Mouse (Mus musculus): ENCODE data around the gene Evl.

Gene Evl

DNA sequence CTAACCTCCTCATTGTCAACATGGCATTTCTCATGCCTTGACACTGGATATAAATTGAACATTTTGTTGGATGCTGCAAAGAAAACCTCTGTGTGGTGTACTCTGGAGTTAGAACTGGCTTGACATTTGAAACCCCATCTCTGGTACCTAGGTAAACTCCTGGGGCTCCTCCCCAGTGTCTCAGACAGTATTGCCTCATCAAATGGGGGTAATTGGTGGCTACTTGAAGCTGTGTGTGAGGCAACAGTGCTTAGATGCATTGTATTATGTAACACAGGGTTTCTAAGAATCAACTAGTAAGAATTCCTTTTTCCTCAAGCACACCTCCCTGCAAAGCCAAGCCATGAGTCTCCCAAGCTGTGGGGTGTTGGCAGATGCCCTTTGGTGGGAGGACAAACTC, 93.3 kb downstream of the Evl start:
- DNase-seq (ENCODE audit: extremely low read depth, low read depth), result no peak

DNA sequence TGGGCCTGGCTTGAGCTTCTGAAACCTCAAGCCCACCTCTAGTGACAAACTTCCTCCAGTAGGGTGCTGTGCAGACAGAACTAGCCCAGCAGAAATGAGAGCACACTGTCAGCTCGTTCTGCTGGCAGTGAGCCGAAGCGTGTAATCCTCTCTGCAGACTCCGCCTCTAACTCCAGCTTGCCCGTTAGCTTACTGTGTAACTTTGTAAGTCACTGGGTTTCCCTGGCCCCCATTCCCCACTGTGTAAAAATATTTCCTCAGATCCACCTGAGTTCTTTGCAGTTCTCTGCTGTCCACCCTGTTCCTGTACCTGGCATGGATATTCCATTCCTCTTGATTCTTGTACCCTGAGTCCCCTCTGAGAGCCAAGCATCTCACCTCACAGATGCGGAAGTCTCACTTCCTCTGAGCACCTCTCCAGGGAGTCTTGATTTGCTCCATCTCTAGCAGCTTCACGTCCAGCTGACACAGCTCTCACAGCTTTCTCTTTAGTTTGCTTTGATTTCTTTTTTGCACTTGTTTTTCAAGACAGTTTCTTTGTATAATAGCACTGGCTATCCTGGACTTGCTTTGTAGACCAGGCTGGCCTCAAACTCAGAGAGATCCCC, 96.6 kb downstream of the Evl start:
- DNase-seq (ENCODE audit: extremely low read depth, low read depth), result no peak

DNA sequence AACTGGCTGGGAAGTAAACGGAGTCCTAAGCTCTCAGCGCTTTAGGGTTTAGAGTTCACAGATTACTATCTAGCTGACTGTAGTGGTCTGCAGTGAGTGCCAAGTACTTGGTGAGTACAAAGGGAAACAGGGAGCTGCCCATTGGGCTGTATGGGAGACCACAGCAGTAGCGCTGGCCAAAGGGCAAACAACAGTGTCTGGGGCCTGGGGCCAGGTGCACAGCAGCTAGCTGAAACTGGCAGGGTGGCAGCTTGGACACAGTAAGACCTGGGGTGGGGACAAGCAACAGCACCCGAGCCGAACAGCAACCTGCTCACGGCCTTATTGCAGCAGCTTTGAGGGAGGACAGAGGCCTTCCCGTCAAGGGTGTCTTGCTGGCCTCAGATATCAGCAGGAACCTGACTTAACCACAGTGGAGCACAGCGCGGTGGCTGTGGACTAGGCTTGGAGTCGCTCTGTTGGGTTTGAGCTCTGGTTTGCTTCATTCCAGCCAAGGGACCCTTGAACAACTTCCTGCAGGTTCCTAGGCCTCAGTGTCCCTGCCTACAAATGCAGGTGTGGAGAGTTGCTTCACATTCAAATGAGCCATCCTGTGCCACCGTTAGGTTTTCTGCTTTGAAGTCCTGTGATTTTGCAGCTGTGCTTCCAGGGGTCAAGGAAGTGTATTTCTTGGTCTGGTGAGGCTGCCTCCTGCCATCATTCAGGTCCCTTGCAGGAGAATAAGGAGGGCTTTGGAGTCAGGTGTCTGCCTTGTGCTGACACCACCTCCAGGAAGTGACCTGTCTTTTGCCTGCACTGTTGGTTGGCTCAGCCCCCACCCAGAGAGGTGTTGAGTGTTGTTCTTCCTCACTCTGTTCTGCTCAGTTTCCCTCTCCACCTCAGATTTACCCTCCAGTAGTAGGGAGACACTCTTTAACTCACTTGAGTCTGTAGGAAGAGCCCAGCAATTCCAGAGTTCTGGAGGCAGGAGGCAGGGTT, 99.1 kb downstream of the Evl start:
- DNase-seq (ENCODE audit: extremely low read depth, low read depth), result no peak

DNA sequence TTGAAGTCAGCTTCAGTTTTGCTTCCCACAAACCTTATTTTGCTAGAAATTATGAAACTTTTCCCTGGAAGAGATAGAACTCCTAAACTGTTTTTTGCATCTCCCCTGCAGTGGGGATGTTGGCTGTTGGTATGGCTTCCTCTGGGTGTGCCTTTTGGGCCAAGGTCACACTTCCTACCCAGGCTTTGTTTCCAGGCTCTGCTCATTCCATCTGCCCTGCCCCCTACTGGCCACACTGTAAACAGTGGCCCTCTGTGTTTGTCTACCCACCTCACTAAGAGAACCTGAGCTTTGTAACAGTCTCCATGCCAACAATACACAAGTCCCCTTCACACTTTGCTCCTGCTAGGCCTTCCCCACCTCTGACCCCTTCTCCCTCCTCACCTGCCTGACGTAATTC, 102.8 kb downstream of the Evl start:
- no peak for DNase-seq (ENCODE audit: extremely low read depth, low read depth)

DNA sequence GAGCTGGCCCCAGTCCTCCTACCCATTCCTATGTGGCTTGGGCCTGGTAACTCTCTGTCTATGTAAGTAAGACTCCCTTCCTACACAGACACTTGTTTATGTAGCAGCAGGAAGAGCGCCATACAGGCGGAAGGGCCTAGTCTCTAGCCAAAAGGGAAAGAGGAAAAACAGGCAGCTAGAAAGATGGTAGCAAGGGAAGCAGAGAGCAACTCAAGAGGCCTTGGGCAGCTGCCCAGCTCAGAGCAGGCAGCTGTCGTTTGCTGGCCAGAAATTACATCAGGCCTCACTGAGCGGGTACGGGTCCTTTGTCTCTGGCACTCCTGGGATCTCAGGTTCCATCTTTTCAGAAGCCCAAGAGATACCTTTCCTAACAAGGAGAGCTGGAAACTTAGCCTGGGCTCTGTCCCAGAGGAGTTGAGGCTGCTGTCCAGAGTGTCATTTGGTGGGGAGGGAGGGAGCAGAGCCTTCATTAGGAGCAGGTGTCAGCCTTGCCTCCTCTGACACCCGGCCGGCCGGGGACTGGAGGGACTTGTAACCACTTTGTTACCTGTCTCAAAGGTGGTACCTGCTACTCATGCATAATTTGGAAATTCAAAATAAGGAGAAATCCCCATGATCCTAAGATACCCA, 114.2 kb downstream of the Evl start:
- no peak for DNase-seq (ENCODE audit: extremely low read depth, low read depth)

DNA sequence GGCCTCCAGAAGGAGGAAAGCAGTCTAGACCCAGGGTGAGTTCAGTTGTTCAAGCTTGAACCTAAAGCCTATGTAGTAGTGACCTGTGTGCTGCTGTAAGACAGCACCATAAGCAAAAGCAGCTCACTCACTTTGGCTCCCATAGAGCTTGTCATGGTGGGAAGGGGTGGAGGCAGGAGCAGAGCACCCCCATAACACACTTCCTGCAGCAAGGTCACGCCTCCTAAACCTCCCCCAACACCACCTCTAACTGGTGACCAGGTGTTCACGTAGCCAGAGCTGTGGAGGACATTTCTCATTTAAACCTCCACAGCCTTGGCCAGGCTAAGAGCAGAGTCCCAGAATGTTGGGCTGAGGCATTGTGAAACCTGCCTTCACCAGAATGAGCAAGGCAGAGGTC, 117.0 kb downstream of the Evl start:
- DNase-seq (ENCODE audit: extremely low read depth, low read depth), result no peak

DNA sequence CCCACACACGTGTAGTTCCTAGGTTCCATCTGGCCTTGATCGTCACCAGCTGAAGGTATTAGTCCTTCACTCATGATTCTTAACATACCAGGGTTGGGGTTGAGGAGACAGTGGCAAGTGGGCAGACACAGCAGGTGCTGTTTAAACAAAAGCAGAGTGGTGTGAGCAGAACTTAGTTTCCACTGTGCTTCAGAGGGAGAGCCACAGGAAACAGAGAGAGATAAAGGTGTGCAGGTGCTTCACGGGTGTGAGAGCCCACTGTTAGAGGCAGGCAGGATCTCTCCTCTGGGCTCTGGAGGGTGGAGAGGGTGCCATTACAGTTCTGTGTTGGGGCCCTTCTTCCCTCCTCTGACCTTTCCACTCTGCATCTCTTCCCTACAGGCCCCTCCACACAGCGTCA, 118.4 kb downstream of the Evl start:
- no peak for DNase-seq (ENCODE audit: extremely low read depth, low read depth)

DNA sequence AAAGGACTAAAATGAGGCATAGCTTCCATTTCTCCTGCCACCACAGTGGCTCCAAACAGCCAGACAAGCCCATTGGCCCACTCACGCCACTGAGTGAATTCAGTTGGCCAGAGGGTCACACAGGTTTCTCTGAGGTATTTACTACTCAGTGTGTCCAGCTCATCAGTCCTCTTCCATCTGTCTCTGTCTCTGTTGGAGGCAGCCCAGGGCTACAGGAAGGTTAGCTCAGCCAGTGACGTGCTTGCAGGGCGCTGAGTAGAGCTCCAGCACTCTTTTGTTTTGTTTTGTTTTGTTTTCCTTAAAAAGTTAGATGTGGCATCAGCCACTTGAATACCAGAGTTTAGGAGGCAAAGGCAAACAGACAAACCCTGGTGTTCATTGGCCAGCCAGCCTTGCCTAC, 119.0 kb downstream of the Evl start:
- DNase-seq (ENCODE audit: extremely low read depth, low read depth), result no peak

DNA sequence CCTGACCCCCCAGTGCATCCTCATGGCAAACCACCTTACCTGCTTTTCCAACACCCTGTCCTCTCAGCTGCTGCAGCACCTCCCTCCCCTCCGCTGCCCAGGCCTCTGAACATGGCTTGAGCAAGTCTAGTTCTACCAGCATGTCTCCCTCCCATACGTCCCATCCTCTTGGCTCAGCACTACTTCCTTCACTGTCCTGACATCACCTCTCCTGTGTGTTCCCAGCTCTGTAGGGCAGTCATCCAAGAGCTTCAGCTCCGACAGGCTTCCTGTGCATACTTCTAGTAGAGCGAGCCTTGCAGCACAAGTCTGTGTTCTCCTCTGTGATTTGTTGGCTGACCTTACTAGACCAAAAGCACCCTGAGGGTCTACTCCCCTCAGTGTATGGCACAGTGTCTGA, 120.0 kb downstream of the Evl start:
- DNase-seq (ENCODE audit: extremely low read depth, low read depth), result no peak

DNA sequence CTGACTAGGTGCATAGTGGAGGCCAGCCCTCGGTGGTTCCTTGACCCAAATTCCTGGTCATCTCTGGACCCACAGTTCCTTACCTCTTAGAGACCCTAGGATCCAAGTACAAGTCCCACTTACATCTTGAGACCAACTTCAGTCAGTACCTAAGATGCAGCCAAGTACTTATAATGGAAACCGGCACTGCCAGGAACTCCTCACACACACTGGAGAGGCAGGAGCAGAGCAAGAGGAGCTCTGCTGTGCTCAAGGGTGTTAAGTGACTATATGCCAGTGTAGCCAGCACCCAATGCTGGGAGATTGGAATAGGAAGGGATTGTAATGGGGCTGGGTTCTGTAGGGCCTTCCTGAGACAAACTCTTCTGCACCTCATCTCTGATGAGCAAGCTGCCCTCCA, 120.4 kb downstream of the Evl start:
- no peak for DNase-seq (ENCODE audit: extremely low read depth, low read depth)

DNA sequence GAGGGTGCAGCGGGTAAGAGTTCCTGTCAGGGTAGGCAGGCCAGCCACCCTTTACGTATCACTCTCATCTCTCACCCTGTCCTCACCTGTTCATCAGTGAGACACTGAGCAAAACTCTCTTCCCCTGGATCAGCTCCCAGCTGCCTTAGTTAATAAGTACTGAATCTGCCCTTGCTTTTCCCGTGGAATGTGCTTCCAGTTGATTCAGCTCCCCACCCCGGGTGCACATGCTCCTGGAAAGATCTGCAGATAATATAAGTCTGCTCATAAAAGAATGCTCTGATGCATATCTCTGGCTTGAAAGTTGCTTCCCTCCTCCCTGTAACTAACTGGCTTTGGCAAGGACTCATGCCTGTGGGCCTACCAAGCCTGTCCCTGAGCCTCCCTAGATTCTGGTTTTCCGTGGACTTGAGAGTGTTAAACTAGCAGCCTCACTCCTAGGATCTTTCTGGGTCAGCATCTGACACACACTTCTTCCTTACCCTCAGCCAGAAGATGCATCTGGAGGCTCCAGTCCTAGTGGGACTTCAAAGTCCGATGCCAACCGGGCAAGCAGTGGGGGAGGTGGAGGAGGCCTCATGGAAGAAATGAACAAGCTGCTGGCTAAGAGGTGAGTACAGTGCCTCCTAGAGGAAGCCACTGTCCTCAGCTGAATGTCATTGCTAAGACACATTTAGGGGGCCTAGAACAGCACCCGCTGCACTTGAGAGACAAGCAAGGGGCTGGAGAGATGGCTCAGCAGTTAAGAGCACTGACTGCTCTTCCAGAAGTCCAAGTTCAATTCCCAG, 121.3 kb downstream of the Evl start:
- DNase-seq (ENCODE audit: extremely low read depth, low read depth), result no peak

DNA sequence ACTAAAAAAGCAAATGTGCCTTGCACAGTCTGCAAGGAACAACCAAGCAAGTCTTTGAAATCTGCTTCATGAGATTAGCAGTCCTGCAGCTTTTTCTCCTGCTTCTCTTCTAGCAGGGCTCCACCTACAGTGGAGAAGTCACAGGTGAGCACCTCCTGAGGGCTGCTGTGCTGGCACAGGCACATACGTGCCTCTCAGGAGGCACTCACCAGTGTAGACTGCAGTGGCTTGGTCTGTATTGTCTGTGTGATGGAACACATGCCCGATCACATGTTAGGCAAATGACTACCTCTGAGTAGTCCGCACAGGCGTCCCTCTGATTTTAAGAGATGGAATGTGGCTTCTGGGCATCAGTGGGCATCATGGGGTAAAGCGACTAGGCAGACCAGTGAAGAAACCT, 122.6 kb downstream of the Evl start:
- DNase-seq (ENCODE audit: extremely low read depth, low read depth), result no peak

DNA sequence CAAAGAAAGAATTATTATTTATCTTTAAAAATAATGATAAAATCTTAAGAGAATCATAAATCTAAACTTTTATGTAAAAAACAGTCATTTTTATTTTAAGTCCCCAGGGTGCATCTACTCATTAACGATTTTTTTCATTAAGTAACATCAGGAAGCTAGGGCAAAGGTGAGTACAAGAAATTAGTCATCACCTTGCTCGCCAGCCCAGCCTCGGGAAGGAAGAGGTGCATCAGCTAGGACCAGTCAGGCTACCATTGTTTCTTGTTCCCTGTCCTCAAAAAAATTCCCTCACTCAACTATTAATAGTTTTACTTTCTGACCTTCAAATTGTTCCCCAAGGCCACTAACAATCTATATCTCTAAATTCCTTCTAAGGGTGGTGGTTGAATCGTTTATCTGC, 123.8 kb downstream of the Evl start:
- no peak for DNase-seq (ENCODE audit: extremely low read depth, low read depth)

DNA sequence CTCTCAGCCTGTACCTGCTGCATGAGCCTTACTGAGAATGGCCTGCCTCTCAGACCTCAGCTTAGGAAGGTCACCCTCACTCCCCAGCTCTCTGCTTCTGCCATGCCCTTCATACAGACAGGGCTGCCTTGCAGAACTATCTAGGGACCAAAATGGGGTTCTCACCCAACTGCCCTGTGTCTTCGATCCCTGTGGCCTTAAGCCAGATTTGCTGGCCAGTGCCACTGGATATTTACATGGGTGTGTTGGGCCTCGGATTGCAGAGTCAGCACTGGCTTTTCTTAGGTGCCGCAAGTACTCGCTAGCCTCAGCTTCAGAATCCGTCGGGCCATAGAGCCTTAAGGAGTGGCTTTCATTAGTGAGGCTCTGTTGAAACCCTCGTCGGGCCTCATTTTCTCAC, 126.3 kb downstream of the Evl start:
- DNase-seq (ENCODE audit: extremely low read depth, low read depth), result no peak

DNA sequence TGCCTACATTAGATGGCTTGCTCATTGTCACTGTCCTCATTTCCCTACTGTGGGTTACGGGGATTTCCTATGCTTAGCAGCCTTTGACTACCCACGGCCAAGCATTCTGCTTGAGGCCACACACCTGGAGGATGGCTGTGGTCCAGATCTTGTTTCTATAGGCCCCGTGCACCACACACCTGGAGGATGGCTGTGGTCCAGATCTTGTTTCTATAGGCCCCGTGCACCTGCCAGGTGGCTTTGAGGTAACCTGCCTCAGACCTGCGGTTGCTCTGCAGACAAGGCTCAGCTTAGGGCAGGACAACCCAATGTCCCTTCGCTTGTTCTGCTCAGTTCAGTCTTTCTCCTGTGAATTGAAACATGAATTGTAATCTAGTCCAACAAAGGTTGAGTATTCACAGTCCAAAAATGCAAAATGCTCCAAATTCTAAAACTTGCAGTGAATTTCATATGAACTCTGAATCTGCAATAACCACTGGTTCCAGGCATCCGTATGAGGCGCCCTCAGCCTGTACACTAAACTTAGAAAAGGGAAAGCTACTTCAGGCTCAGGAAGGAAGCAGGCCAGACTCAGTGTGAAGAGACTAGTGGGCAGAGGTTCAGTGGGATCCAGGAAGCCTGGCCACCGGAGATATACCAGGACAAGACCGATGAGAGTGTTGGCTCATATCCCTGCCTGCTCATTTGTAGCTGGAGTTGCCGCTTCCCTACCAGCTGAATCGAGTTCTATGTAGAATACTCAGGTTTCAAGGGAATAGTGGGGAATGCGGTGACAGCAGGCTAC, 127.9 kb downstream of the Evl start:
- DNase-seq (ENCODE audit: extremely low read depth, low read depth), result no peak

DNA sequence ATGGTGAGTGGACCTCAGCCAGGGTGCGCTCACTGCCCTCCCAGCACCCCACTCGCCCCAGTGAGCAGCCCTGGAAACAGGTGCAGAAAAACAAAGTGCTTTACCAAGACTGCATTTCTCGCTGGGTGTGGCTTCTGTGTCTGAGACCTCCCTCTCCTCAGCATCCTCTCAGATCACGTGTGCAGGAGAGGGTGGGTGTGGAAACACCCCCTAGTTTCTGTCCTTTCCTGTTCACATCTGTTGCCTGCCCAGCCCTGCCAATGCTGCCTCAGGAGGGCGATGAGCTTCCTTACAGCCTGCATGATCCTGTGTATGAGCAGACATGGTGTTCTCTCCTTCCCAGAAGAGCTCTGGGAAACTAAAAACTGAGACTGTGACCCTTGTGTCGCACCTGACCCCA, 131.9 kb downstream of the Evl start:
- DNase-seq (ENCODE audit: extremely low read depth, low read depth), result no peak

DNA sequence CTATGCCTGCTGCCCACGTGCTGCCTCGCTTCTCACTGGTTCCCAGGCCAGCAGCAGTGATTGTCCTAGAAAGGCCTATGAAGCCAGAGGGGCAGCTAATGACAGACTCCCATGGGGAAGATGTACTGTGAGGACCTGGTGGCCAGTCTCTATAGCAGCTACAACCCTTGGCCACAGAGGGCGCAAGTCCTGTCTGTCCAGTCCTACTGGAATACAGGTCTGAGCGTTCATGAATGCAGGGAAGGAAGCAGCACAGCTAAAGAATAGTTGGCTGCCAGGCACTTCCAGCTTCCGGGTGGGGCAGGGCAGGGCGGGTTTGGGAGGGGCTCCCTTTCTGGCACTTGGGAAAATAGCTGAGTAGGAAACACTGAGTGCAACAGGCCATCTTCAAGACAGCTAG, 132.4 kb downstream of the Evl start:
- no peak for DNase-seq (ENCODE audit: extremely low read depth, low read depth)

DNA sequence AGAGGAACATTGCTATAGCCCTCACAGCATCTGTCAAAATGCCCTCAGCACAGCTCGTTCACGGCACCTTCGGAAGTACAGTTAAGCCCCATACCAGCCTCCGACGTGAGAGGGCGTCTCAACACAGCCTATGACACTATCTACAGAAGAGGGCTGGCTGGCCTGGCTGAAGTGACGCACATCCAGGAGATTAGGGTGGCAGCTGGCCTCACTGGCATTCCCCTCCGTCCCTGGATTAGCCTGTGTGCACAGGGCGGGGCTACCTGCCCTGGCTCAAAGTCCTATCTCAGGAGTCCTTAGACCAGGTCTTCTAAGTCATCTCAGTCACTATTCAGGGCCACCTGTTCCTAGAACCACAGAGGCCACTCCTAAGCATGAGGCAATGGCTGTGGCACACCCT, 134.6 kb downstream of the Evl start:
- no peak for DNase-seq (ENCODE audit: extremely low read depth, low read depth)

DNA sequence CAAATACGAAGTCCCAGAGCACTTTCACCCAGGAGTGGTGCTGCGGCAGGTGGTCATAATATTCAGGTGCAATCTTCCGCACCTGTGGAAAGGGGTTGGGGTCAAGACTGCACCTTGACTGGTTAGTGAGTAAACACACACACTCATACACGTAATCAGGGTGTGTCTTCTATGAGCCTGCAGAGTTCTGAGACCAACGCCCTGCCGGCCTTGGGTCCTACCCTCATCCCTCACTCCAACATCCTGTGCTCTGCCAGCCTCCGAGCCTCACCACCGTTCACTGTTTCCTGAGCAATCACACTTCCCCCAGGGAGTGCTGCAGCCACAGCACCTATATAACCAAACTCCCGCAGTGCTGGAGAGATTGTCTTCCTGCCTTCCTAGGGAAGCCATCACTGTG, 136.0 kb downstream of the Evl start:
- DNase-seq (ENCODE audit: extremely low read depth, low read depth), result no peak

DNA sequence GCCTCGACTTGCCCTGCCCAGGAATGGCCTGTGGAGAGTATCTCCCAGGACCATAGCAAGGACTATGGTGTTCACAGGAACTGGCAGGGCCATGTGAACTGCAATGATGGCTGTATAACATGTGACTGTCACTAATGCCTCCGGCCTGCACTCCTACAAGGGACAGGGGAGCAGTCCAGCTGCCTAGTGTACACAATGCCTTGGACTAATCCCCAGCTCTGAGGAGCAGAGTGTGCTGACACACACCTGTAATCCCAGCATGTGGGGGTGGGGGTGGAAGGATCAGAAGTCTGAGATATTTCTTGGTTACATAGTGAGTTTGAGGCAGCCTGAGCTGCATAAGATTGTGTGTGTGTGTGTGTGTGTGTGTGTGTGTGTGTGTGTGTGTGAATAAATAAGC, 139.1 kb downstream of the Evl start:
- no peak for DNase-seq (ENCODE audit: extremely low read depth, low read depth)

DNA sequence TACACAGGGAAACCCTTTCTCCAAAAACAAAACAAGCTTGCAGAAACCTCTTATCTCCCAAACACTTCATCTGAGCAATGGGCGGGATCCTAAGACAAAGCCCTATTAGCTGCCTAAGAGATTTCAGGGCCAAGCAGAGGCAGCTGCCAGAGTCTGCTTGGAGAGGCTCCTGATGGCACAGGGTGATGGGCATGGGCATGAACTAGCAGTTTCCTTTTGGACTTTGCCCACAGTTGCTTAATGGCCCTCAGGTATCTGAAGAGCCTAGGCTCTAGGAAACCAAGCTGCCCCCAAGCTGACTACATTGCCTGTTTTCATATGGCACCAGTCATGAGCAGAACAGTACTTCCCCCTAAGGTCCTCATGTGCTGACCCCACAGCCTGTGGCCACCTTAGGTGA, 139.7 kb downstream of the Evl start:
- no peak for DNase-seq (ENCODE audit: extremely low read depth, low read depth)

Measured in MEL-GATA-1-ER (cell line).